ENCODE assay signal across 23 mouse cellular contexts in the genomic region with DNA sequence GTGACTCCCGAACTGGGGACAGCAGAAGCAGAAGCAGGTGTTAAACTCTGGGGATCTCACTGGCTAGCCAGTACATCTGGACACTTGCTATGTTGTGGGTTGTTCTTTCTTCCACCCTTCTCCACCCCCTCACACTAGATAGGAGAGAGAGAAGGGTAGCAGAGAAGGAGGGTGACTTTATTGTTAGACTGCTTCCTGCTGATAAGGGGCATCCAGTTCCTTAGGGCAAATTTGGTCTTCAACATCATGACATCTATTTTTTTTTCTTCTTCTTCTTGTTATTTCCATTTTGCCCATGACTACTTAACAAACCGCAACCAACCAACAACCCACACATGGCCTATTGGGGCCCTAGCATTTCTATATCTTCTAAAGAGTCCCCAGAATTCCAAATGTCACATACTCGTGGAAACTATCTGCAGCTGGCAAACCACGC.
DNase-seq lines count a peak whose midpoint lies in the region; ATAC-seq and TF ChIP-seq lines count a peak whose summit lies in the region.
"Had no signal": no experiment of that assay in that cellular context is flagged by ENCODE, and none has a peak within 500 bp of the region (broad histone marks: within the 10 kb centered on the region; RNA-seq: fewer than 3 reads in every experiment).

No protein-coding gene starts in this region.

- no peaks in the 10 kb centered on the region for H3K27me3 ChIP-seq in heart, embryonic 14.5 days (ENCODE audit: control insufficient read depth, insufficient read depth, low read length)
- no peaks in the 10 kb centered on the region for H3K27me3 ChIP-seq in heart, adult 2 months (ENCODE audit: control insufficient read depth, insufficient read depth, low read length)
- no peaks in the 10 kb centered on the region for H3K27me3 ChIP-seq in MEL (ENCODE audit: control insufficient read depth in 1 of 2, insufficient read depth in 2 of 2, low read length in 2 of 2)
- 0 out of 2 replicates have a peak, but pooled peaks cover 2% of the 10 kb centered on the region for H3K27me3 ChIP-seq in liver, embryonic 12.5 days (replicated peaks)
- no peaks in the 10 kb centered on the region for H3K27me3 ChIP-seq in midbrain, embryonic 10.5 days (ENCODE audit: low read depth, poor library complexity, severe bottlenecking)
- H3K27me3 ChIP-seq in embryonic facial prominence, embryonic 10.5 days (replicated peaks; ENCODE audit: low read depth, poor library complexity, severe bottlenecking): no peaks in the 10 kb centered on the region
- H3K27me3 ChIP-seq: embryonic facial prominence, embryonic 13.5 days; hindbrain, embryonic 15.5 days; Patski had no signal

- no peaks in the 10 kb centered on the region for H3K9me3 ChIP-seq in heart, embryonic 14.5 days (ENCODE audit: control insufficient read depth, low read length)
- H3K9me3 ChIP-seq in MEL (replicated peaks; ENCODE audit: insufficient read depth, low read length): no peaks in the 10 kb centered on the region
- no peaks in the 10 kb centered on the region for H3K9me3 ChIP-seq in liver, embryonic 12.5 days (replicated peaks)
- no peaks in the 10 kb centered on the region for H3K9me3 ChIP-seq in midbrain, embryonic 10.5 days (replicated peaks)
- no peaks in the 10 kb centered on the region for H3K9me3 ChIP-seq in embryonic facial prominence, embryonic 10.5 days
- H3K9me3 ChIP-seq: embryonic facial prominence, embryonic 13.5 days; hindbrain, embryonic 15.5 days; limb, embryonic 10.5 days had no signal

- H3K36me3 ChIP-seq in heart, embryonic 14.5 days (ENCODE audit: control insufficient read depth, insufficient read depth, low read length): no peaks in the 10 kb centered on the region
- H3K36me3 ChIP-seq in heart, adult 2 months (ENCODE audit: control insufficient read depth, insufficient read depth, low read length): no peaks in the 10 kb centered on the region
- H3K36me3 ChIP-seq in MEL (ENCODE audit: control insufficient read depth in 1 of 2, insufficient read depth in 2 of 2, low read length in 2 of 2): peaks cover 0 to 82% of the 10 kb centered on the region in 2 experiments; a peak in 2 of 4 replicates
- no peaks in the 10 kb centered on the region for H3K36me3 ChIP-seq in liver, embryonic 12.5 days
- H3K36me3 ChIP-seq in midbrain, embryonic 10.5 days: no peaks in the 10 kb centered on the region
- H3K36me3 ChIP-seq in embryonic facial prominence, embryonic 10.5 days (replicated peaks): no peaks in the 10 kb centered on the region
- H3K36me3 ChIP-seq: embryonic facial prominence, embryonic 13.5 days; hindbrain, embryonic 15.5 days; limb, embryonic 10.5 days had no signal

- H3K79me2 ChIP-seq in heart, adult 2 months (replicated peaks; ENCODE audit: control insufficient read depth, insufficient read depth, low read length): no peaks in the 10 kb centered on the region
- peaks cover 13% of the 10 kb centered on the region for H3K79me2 ChIP-seq in MEL (ENCODE audit: control insufficient read depth, insufficient read depth, low read length, poor library complexity)

- ATAC-seq in heart, embryonic 14.5 days (ENCODE audit: insufficient number of reproducible peaks, insufficient read depth, low FRiP score, low read depth): no peak
- peak; percentile 78 for ATAC-seq in liver, embryonic 12.5 days
- ATAC-seq: forebrain, embryonic 16.5 days had no signal

- no peak for TF ChIP-seq EP300 in heart, adult 2 months (IDR thresholded peaks at IDR 0.05; ENCODE audit: insufficient read depth, low read depth, low read length)
- peak; percentile 99 to 100 for TF ChIP-seq EP300 in MEL (IDR thresholded peaks at IDR 0.05; ENCODE audit: low read depth in 1 of 2, low read length in 2 of 2)

- DNase-seq in heart, adult 2 months: no peak
- DNase-seq in CD4-positive helper T cell, adult 2 months (ENCODE audit: low read depth, low spot score): peak; percentile 35
- peak; percentile 96 for DNase-seq in MEL (ENCODE audit: low read depth, low spot score)
- no peak for DNase-seq in urinary bladder, postnatal 4 days (ENCODE audit: low spot score in 2 of 2)
- no peak for DNase-seq in midbrain, embryonic 10.5 days (ENCODE audit: low spot score)
- no peak for DNase-seq in embryonic facial prominence, embryonic 10.5 days (ENCODE audit: low spot score)
- DNase-seq: adrenal gland, postnatal 25 days; cerebellum, adult 2 months; gastrocnemius, postnatal 25 days; kidney, adult 11 months; kidney, postnatal 10 days; lung, adult 18-20 months; midbrain, embryonic 14.5 days; retina, postnatal 1 day; thymus, postnatal 4 days had no signal

- TF ChIP-seq CTCF in heart, adult 2 months (IDR thresholded peaks at IDR 0.05): no peak
- no peak for TF ChIP-seq CTCF in MEL (IDR thresholded peaks at IDR 0.05 in 2 of 3, conservative IDR thresholded peaks at IDR 0.05 in 1 of 3; ENCODE audit: control insufficient read depth in 1 of 3, insufficient read depth in 1 of 3, low read depth in 2 of 3, low read length in 3 of 3, poor library complexity in 1 of 3, severe bottlenecking in 1 of 3)

- peak overlapping the region; percentile 39 to 42; a peak in 3 of 4 replicates for H3K27ac ChIP-seq in heart, embryonic 14.5 days (replicated peaks in 1 of 2; ENCODE audit: control insufficient read depth in 1 of 2, insufficient read depth in 1 of 2, low read depth in 2 of 2, low read length in 2 of 2)
- H3K27ac ChIP-seq in heart, adult 2 months: no peak overlapping the region
- H3K27ac ChIP-seq in MEL (ENCODE audit: control insufficient read depth, low read depth, low read length): peak overlapping the region; percentile 96
- H3K27ac ChIP-seq in liver, embryonic 12.5 days: 0 out of 2 replicates have a peak overlapping the region, but pooled peaks have one; percentile 8
- H3K27ac ChIP-seq in midbrain, embryonic 10.5 days (replicated peaks): no peak overlapping the region
- no peak overlapping the region for H3K27ac ChIP-seq in embryonic facial prominence, embryonic 10.5 days (replicated peaks)
- H3K27ac ChIP-seq: embryonic facial prominence, embryonic 13.5 days; hindbrain, embryonic 15.5 days; left cerebral cortex, adult 2 months; limb, embryonic 10.5 days had no signal

- intact Hi-C loops in heart, adult 2 months (cut with DNase I): no loop called here

- H3K9ac ChIP-seq in heart, embryonic 14.5 days (ENCODE audit: low read length): no peak overlapping the region
- no peak overlapping the region for H3K9ac ChIP-seq in heart, adult 2 months (ENCODE audit: low read depth, low read length)
- H3K9ac ChIP-seq in MEL (ENCODE audit: control insufficient read depth, low read depth, low read length, poor library complexity, severe bottlenecking): peak overlapping the region; percentile 52
- H3K9ac ChIP-seq in liver, embryonic 12.5 days: no peak overlapping the region
- H3K9ac ChIP-seq: embryonic facial prominence, embryonic 13.5 days; hindbrain, embryonic 15.5 days had no signal

- H3K4me2 ChIP-seq in heart, embryonic 14.5 days (ENCODE audit: low read length): peak overlapping the region; percentile 24; the same call in 1 of the 2 replicates
- peak overlapping the region; percentile 26; the same call in 1 of the 2 replicates for H3K4me2 ChIP-seq in liver, embryonic 12.5 days
- H3K4me2 ChIP-seq: embryonic facial prominence, embryonic 13.5 days; hindbrain, embryonic 15.5 days had no signal

- 43% methylated on average over 4 of the region's 4 CpGs for WGBS in heart, embryonic 14.5 days
- 51% methylated on average over 4 of the region's 4 CpGs for whole genome bisulfite sequencing in heart, adult 2 months
- 14% methylated on average over 4 of the region's 4 CpGs for WGBS in liver, embryonic 12.5 days (ENCODE audit: insufficient replicate concordance)
- 79% methylated on average over 4 of the region's 4 CpGs for WGBS in midbrain, embryonic 10.5 days
- WGBS in embryonic facial prominence, embryonic 10.5 days: 83% methylated on average over 4 of the region's 4 CpGs

- H3K4me1 ChIP-seq in heart, embryonic 14.5 days (ENCODE audit: control insufficient read depth in 2 of 2, insufficient read depth in 2 of 2, low read length in 2 of 2): peaks cover 44 to 94% of the 10 kb centered on the region in 2 experiments
- H3K4me1 ChIP-seq in heart, adult 2 months (ENCODE audit: control insufficient read depth, insufficient read depth, low read length): peaks cover 7% of the 10 kb centered on the region
- peaks cover 55 to 82% of the 10 kb centered on the region in 2 experiments for H3K4me1 ChIP-seq in MEL (ENCODE audit: control insufficient read depth in 1 of 2, insufficient read depth in 2 of 2, low read length in 2 of 2)
- peaks cover 79% of the 10 kb centered on the region for H3K4me1 ChIP-seq in liver, embryonic 12.5 days
- no peaks in the 10 kb centered on the region; the same call in 1 of the 2 replicates for H3K4me1 ChIP-seq in midbrain, embryonic 10.5 days
- H3K4me1 ChIP-seq in embryonic facial prominence, embryonic 10.5 days: peaks cover 19% of the 10 kb centered on the region

- no peak for TF ChIP-seq POLR2A in heart, adult 2 months (IDR thresholded peaks at IDR 0.05; ENCODE audit: insufficient read depth, low read depth, low read length)
- peak in 1 of 2 experiments; percentile 59; a peak in 2 of 4 replicates for TF ChIP-seq POLR2A in MEL (IDR thresholded peaks at IDR 0.05; ENCODE audit: control insufficient read depth in 1 of 2, insufficient read depth in 1 of 2, low read depth in 1 of 2, low read length in 2 of 2, poor library complexity in 1 of 2)

- no peak; the same call in 1 of the 2 replicates for TF ChIP-seq RAD21 in MEL (IDR thresholded peaks at IDR 0.05; ENCODE audit: low read depth, low read length)

- no peak overlapping the region for H3K4me3 ChIP-seq in heart, embryonic 14.5 days (ENCODE audit: control insufficient read depth in 1 of 2, insufficient read depth in 1 of 2, low read depth in 1 of 2, low read length in 2 of 2)
- no peak overlapping the region for H3K4me3 ChIP-seq in heart, adult 2 months
- peak overlapping the region in 1 of 2 experiments; percentile 7; a peak in 2 of 4 replicates for H3K4me3 ChIP-seq in MEL (ENCODE audit: control insufficient read depth in 1 of 2, insufficient read depth in 1 of 2, low read depth in 2 of 2, low read length in 2 of 2)
- no peak overlapping the region for H3K4me3 ChIP-seq in liver, embryonic 12.5 days
- no peak overlapping the region for H3K4me3 ChIP-seq in midbrain, embryonic 10.5 days
- H3K4me3 ChIP-seq in embryonic facial prominence, embryonic 10.5 days: no peak overlapping the region
- H3K4me3 ChIP-seq: embryonic facial prominence, embryonic 13.5 days; hindbrain, embryonic 15.5 days; left cerebral cortex, adult 2 months; limb, embryonic 10.5 days had no signal

TF ChIP-seq in MEL, 35 proteins besides CTCF, POLR2A, EP300 and RAD21 (continues in another document):
- TF ChIP-seq TAL1 (IDR thresholded peaks at IDR 0.05; ENCODE audit: low read length): peak; percentile 98
- no peak for TF ChIP-seq SMC3 (IDR thresholded peaks at IDR 0.05; ENCODE audit: low read depth, low read length)
- no peak for TF ChIP-seq E2F4 (IDR thresholded peaks at IDR 0.05; ENCODE audit: borderline replicate concordance, low read depth, low read length)
- TF ChIP-seq TCF12 (IDR thresholded peaks at IDR 0.05; ENCODE audit: low read depth, low read length): peak; percentile 99
- TF ChIP-seq MAZ (IDR thresholded peaks at IDR 0.05; ENCODE audit: low read depth, low read length): peak; percentile 94
- no peak for TF ChIP-seq NRF1 (IDR thresholded peaks at IDR 0.05; ENCODE audit: insufficient read depth, low read depth, low read length, poor library complexity, severe bottlenecking)
- peak; percentile 53; the same call in 1 of the 2 replicates for TF ChIP-seq TBP (IDR thresholded peaks at IDR 0.05; ENCODE audit: low read depth, low read length)

Comparison
In these comparisons a context has a peak if more than half of its experiments do, and no peak if none do; other contexts are left out.
1. H3K27ac ChIP-seq: peak in heart, embryonic 14.5 days (2 of 2), MEL (single experiment) and liver, embryonic 12.5 days (single experiment); none in heart, adult 2 months (single experiment), midbrain, embryonic 10.5 days (single experiment) and embryonic facial prominence, embryonic 10.5 days (single experiment).
2. DNase-seq: peak in CD4-positive helper T cell, adult 2 months (single experiment) and MEL (single experiment); none in heart, adult 2 months (0 of 2), urinary bladder, postnatal 4 days (0 of 2), midbrain, embryonic 10.5 days (single experiment) and embryonic facial prominence, embryonic 10.5 days (single experiment).